Mouse (Mus musculus): ENCODE results near the gene Zcchc7. TPM values are rescaled to one million over a fixed set of nuclear protein-coding genes. Genes with fewer than 3 reads are reported as not detected.

Gene Zcchc7
- polyA plus RNA-seq, 1 experiment from 2014 or later, result 10.1 TPM

GRCm38 (mm10) chr4:44880065-44880623 is 124.5 kb downstream of the Zcchc7 start:
- H3K4me1 ChIP-seq (ENCODE audit: control insufficient read depth, low read depth, low read length), result no peaks in the 10 kb centered on the region
- no peaks in the 10 kb centered on the region for H3K36me3 ChIP-seq (ENCODE audit: control insufficient read depth, insufficient read depth)
- no peak for ATAC-seq (ENCODE audit: low read depth)
- H3K9me3 ChIP-seq (replicated peaks; ENCODE audit: control insufficient read depth, low read length), result no peaks in the 10 kb centered on the region
- no peak overlapping the region for H3K4me3 ChIP-seq (ENCODE audit: low read depth, low read length)
- no peak overlapping the region for H3K4me2 ChIP-seq (ENCODE audit: low read depth, low read length)
- H3K27ac ChIP-seq (ENCODE audit: low read length), result no peak overlapping the region
- no peaks in the 10 kb centered on the region for H3K27me3 ChIP-seq (ENCODE audit: control insufficient read depth, insufficient read depth, low read depth, low read length)
- no peak overlapping the region for H3K9ac ChIP-seq (ENCODE audit: low read depth, low read length)
- 49% methylated on average over 7 of the region's 7 CpGs for WGBS (ENCODE audit: insufficient replicate concordance)

- Histone ChIP-seq H3K36me3 (ENCODE audit: control insufficient read depth, insufficient read depth) (no peaks in the 10 kb centered on the region), H3K4me3 (ENCODE audit: low read depth, low read length) (no peak overlapping the region), H3K9ac (ENCODE audit: low read depth, low read length) (no peak overlapping the region), H3K9me3 (replicated peaks; ENCODE audit: control insufficient read depth, low read length) (no peaks in the 10 kb centered on the region), H3K27ac (ENCODE audit: low read length) (no peak overlapping the region), H3K4me1 (ENCODE audit: control insufficient read depth, low read depth, low read length) (no peaks in the 10 kb centered on the region), H3K4me2 (ENCODE audit: low read depth, low read length) (no peak overlapping the region), H3K27me3 (ENCODE audit: control insufficient read depth, insufficient read depth, low read depth, low read length) (no peaks in the 10 kb centered on the region)
- WGBS (ENCODE audit: insufficient replicate concordance), result 67% methylated on average over 6 of the region's 6 CpGs
- ATAC-seq (ENCODE audit: low read depth), result no peak
These were observed 130.5 kb downstream of the Zcchc7 start for GRCm38 (mm10) chr4:44886143-44886542.

GRCm38 (mm10) chr4:44891344-44891743 is 135.7 kb downstream of the Zcchc7 start:
- 54% methylated on average over 6 of the region's 6 CpGs for WGBS (ENCODE audit: insufficient replicate concordance)
- Histone ChIP-seq H3K9ac (ENCODE audit: low read depth, low read length) (no peak overlapping the region), H3K4me1 (ENCODE audit: control insufficient read depth, low read depth, low read length) (no peaks in the 10 kb centered on the region), H3K36me3 (ENCODE audit: control insufficient read depth, insufficient read depth) (no peaks in the 10 kb centered on the region), H3K4me2 (ENCODE audit: low read depth, low read length) (no peak overlapping the region), H3K27me3 (ENCODE audit: control insufficient read depth, insufficient read depth, low read depth, low read length) (no peaks in the 10 kb centered on the region), H3K27ac (ENCODE audit: low read length) (no peak overlapping the region), H3K4me3 (ENCODE audit: low read depth, low read length) (no peak overlapping the region), H3K9me3 (replicated peaks; ENCODE audit: control insufficient read depth, low read length) (no peaks in the 10 kb centered on the region)
- ATAC-seq (ENCODE audit: low read depth), result no peak

DNA sequence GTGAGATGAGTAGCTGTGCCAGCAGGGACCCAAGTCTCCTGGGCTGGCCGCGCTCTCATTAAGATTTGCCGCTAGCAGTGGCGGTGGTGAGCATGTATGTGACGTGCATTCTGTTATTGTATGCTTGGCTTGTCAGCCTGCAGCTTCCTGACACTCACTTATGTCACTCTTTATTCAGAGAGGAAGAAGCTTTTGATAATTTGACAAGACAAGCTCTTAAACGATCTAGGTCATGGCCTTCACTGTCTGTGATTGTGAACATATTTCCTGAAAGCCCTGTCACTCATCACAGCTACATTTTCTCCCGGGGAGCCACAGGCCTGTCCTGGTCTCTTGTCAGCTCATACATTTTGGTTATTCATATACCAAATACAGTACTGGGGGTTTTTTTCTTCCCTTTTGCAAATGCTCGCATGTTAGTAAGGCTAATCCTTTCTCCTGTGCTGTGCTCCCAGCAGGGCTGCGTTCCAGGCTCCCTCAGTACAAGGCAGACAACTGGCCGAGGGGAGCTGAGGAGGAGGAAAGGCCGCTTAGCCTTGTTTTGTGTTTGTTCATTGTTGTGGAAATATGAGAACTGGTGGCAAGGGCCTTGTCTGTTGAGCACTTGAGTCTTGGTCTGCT is 150.1 kb downstream of the Zcchc7 start:
- Histone ChIP-seq H3K36me3 (ENCODE audit: control insufficient read depth, insufficient read depth) (no peaks in the 10 kb centered on the region), H3K4me3 (ENCODE audit: low read depth, low read length) (no peak overlapping the region), H3K27ac (ENCODE audit: low read length) (no peak overlapping the region), H3K9me3 (replicated peaks; ENCODE audit: control insufficient read depth, low read length) (no peaks in the 10 kb centered on the region), H3K9ac (ENCODE audit: low read depth, low read length) (no peak overlapping the region), H3K4me1 (ENCODE audit: control insufficient read depth, low read depth, low read length) (no peaks in the 10 kb centered on the region), H3K4me2 (ENCODE audit: low read depth, low read length) (no peak overlapping the region), H3K27me3 (ENCODE audit: control insufficient read depth, insufficient read depth, low read depth, low read length) (no peaks in the 10 kb centered on the region)
- WGBS (ENCODE audit: insufficient replicate concordance), result 61% methylated on average over 11 of the region's 11 CpGs
- ATAC-seq (ENCODE audit: low read depth), result no peak

GRCm38 (mm10) chr4:44906399-44906798 is 150.7 kb downstream of the Zcchc7 start:
- 83% methylated on average over 4 of the region's 4 CpGs for WGBS (ENCODE audit: insufficient replicate concordance)
- no peak for ATAC-seq (ENCODE audit: low read depth)
- no peak overlapping the region for H3K4me2 ChIP-seq (ENCODE audit: low read depth, low read length)
- H3K4me3 ChIP-seq (ENCODE audit: low read depth, low read length), result no peak overlapping the region
- H3K27ac ChIP-seq (ENCODE audit: low read length), result no peak overlapping the region
- H3K9me3 ChIP-seq (replicated peaks; ENCODE audit: control insufficient read depth, low read length), result no peaks in the 10 kb centered on the region
- no peaks in the 10 kb centered on the region for H3K36me3 ChIP-seq (ENCODE audit: control insufficient read depth, insufficient read depth)
- H3K4me1 ChIP-seq (ENCODE audit: control insufficient read depth, low read depth, low read length), result no peaks in the 10 kb centered on the region
- no peaks in the 10 kb centered on the region for H3K27me3 ChIP-seq (ENCODE audit: control insufficient read depth, insufficient read depth, low read depth, low read length)
- H3K9ac ChIP-seq (ENCODE audit: low read depth, low read length), result no peak overlapping the region

DNA sequence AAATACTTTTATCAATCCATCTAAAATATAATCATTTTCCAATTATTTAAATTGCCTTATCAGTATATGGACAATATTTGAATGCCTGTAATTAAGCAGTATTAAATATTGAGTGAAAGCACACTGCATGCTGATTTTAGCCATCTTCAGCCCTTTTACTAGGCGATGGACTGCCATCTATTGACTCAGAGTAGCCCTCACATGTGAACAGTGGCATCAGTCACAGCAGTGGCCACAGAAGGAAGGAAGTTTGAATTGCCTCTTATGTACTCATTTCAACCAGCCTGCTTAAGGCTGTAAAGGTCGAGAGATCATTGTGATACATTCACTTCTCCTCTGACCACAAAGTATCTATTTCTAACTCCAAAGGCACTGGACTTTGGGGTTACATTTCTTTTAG is 154.4 kb downstream of the Zcchc7 start:
- Histone ChIP-seq H3K27me3 (ENCODE audit: control insufficient read depth, insufficient read depth, low read depth, low read length) (no peaks in the 10 kb centered on the region), H3K36me3 (ENCODE audit: control insufficient read depth, insufficient read depth) (no peaks in the 10 kb centered on the region), H3K27ac (ENCODE audit: low read length) (no peak overlapping the region), H3K4me3 (ENCODE audit: low read depth, low read length) (no peak overlapping the region), H3K4me1 (ENCODE audit: control insufficient read depth, low read depth, low read length) (no peaks in the 10 kb centered on the region), H3K9me3 (replicated peaks; ENCODE audit: control insufficient read depth, low read length) (no peaks in the 10 kb centered on the region), H3K4me2 (ENCODE audit: low read depth, low read length) (no peak overlapping the region), H3K9ac (ENCODE audit: low read depth, low read length) (no peak overlapping the region)
- WGBS (ENCODE audit: insufficient replicate concordance), result 24% methylated on average over 2 of the region's 2 CpGs
- no peak for ATAC-seq (ENCODE audit: low read depth)

DNA sequence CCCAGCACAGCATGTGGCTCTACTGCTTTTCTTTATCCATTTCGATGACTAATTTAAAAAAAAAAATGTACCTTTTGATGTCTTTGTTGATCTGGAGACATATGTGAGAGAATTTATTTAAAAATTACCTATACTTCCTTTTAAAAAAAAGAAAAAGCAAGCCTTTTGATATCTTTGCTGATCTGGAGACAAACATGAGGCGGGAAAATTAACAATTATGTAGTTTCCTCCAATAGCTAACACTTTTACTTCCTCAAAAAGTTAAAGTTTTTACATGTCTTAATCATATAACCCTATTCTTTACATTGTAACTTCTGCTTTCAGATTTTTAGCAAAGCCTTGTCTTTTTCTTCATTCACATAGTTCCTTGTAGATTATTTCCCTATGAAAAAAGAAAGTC is 155.2 kb downstream of the Zcchc7 start:
- Histone ChIP-seq H3K9ac (ENCODE audit: low read depth, low read length) (no peak overlapping the region), H3K27me3 (ENCODE audit: control insufficient read depth, insufficient read depth, low read depth, low read length) (no peaks in the 10 kb centered on the region), H3K4me1 (ENCODE audit: control insufficient read depth, low read depth, low read length) (no peaks in the 10 kb centered on the region), H3K36me3 (ENCODE audit: control insufficient read depth, insufficient read depth) (no peaks in the 10 kb centered on the region), H3K4me2 (ENCODE audit: low read depth, low read length) (no peak overlapping the region), H3K27ac (ENCODE audit: low read length) (no peak overlapping the region), H3K9me3 (replicated peaks; ENCODE audit: control insufficient read depth, low read length) (no peaks in the 10 kb centered on the region), H3K4me3 (ENCODE audit: low read depth, low read length) (no peak overlapping the region)
- 71% methylated on average over 2 of the region's 2 CpGs for WGBS (ENCODE audit: insufficient replicate concordance)
- no peak for ATAC-seq (ENCODE audit: low read depth)

GRCm38 (mm10) chr4:44917312-44917848 is 161.7 kb downstream of the Zcchc7 start:
- no peak overlapping the region for H3K4me2 ChIP-seq (ENCODE audit: low read depth, low read length)
- WGBS (ENCODE audit: insufficient replicate concordance), result 61% methylated on average over 5 of the region's 5 CpGs
- H3K9ac ChIP-seq (ENCODE audit: low read depth, low read length), result no peak overlapping the region
- H3K36me3 ChIP-seq (ENCODE audit: control insufficient read depth, insufficient read depth), result no peaks in the 10 kb centered on the region
- no peaks in the 10 kb centered on the region for H3K27me3 ChIP-seq (ENCODE audit: control insufficient read depth, insufficient read depth, low read depth, low read length)
- H3K9me3 ChIP-seq (replicated peaks; ENCODE audit: control insufficient read depth, low read length), result no peaks in the 10 kb centered on the region
- H3K4me1 ChIP-seq (ENCODE audit: control insufficient read depth, low read depth, low read length), result peaks cover 3% of the 10 kb centered on the region; the same call in 1 of the 2 replicates
- no peak overlapping the region for H3K4me3 ChIP-seq (ENCODE audit: low read depth, low read length)
- no peak overlapping the region; the same call in 1 of the 2 replicates for H3K27ac ChIP-seq (ENCODE audit: low read length)
- no peak for ATAC-seq (ENCODE audit: low read depth)

GRCm38 (mm10) chr4:44917907-44918306 is 162.2 kb downstream of the Zcchc7 start:
- H3K4me2 ChIP-seq (ENCODE audit: low read depth, low read length), result no peak overlapping the region
- no peak overlapping the region; the same call in 1 of the 2 replicates for H3K27ac ChIP-seq (ENCODE audit: low read length)
- 30% methylated on average over 3 of the region's 3 CpGs for WGBS (ENCODE audit: insufficient replicate concordance)
- H3K36me3 ChIP-seq (ENCODE audit: control insufficient read depth, insufficient read depth), result no peaks in the 10 kb centered on the region
- H3K9me3 ChIP-seq (replicated peaks; ENCODE audit: control insufficient read depth, low read length), result no peaks in the 10 kb centered on the region
- peaks cover 3% of the 10 kb centered on the region; the same call in 1 of the 2 replicates for H3K4me1 ChIP-seq (ENCODE audit: control insufficient read depth, low read depth, low read length)
- peak; percentile 80 for ATAC-seq (ENCODE audit: low read depth)
- H3K4me3 ChIP-seq (ENCODE audit: low read depth, low read length), result no peak overlapping the region
- H3K27me3 ChIP-seq (ENCODE audit: control insufficient read depth, insufficient read depth, low read depth, low read length), result no peaks in the 10 kb centered on the region
- no peak overlapping the region for H3K9ac ChIP-seq (ENCODE audit: low read depth, low read length)
